Mouse (Mus musculus) C2C12 (cell line): ENCODE measurements around the gene Ppm1l.

Experiments used
- CTCF ChIP-seq: IDR thresholded peaks from one replicate; pipeline ENCODE4 v1.5.1; 2011; ENCODE audit not compliant: control insufficient read depth, insufficient read depth, insufficient read length
- MYOD1 ChIP-seq: IDR thresholded peaks from one replicate; pipeline ENCODE4 v1.6.1; 2011; ENCODE audit warnings: low read depth; ENCODE audit not compliant: control insufficient read depth, insufficient read length
- MYOG ChIP-seq: IDR thresholded peaks from one replicate; pipeline ENCODE4 v1.6.1; 2011; ENCODE audit not compliant: control insufficient read depth, insufficient read length; ENCODE audit errors: extremely low read depth

DNA sequence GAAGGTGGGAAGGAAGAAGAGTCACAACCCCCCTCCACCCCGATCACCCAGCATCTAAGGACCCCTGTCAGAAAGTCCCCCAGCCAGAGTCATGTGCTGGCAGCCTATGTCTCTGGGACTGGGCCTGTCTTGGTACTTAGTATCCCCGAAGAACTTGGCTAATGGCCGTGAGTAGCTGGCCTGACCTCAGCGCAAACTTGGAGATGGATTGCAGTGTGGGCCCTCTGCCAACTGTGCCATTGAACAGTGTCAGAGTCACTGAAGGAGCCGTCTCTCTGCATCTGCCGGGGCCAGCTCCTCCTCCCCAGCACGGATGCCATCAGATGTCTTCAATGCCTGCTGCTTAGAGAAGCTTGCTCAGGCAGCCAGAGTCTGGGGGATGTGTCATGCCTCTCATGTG lies 26.4 kb upstream of the Ppm1l start:
- no peak for TF ChIP-seq CTCF
- no peak for TF ChIP-seq MYOD1
- TF ChIP-seq MYOG, result no peak
